31 mouse cellular contexts compared by ENCODE assay signal in the genomic region with DNA sequence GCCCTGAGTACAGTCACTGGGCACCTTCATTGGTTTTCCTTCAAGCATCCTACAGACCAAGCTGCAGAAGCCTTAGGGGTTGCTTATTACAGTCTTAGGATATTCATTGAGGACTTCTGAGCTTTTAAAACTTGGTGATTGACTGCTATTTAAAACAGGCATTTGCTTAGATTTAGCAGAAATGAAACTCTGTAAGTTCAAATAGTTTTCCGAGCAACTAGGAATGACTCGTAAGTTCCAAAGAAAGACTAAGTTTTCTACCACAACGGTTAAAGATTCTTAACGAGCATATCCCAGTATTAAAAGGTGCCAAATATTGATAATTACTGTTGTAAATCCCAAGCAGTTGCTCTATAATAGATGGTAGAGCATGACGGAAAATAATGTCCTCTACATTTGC.
"Had no signal": no experiment of that assay in that cellular context is flagged by ENCODE, and none has a peak within 500 bp of the region (broad histone marks: within the 10 kb centered on the region; RNA-seq: fewer than 3 reads in every experiment).

No protein-coding gene starts in this region.

- DNase-seq: heart, postnatal 10 days; heart, postnatal 14 days; heart, postnatal 36 days; heart, postnatal 4 days; kidney, adult 11 months; kidney, adult 18-20 months; kidney, adult 2 months; kidney, adult 8-10 months; kidney, adult 9 months; kidney, postnatal 10 days; kidney, postnatal 14 days; kidney, postnatal 36 days; kidney, postnatal 4 days; layer of hippocampus, adult 9-11 months; layer of hippocampus, postnatal 36 days had no signal

- H3K4me2 ChIP-seq: heart, embryonic 11.5 days; heart, embryonic 12.5 days; heart, embryonic 13.5 days; heart, embryonic 15.5 days; hindbrain, embryonic 12.5 days; hindbrain, embryonic 13.5 days; hindbrain, embryonic 14.5 days; hindbrain, embryonic 15.5 days; intestine, embryonic 15.5 days; kidney, embryonic 15.5 days had no signal

- H3K9me3 ChIP-seq: heart, embryonic 10.5 days; heart, embryonic 13.5 days; heart, embryonic 15.5 days; hindbrain, embryonic 10.5 days; hindbrain, embryonic 12.5 days; hindbrain, embryonic 13.5 days; hindbrain, embryonic 15.5 days; intestine, embryonic 15.5 days; kidney, embryonic 15.5 days had no signal

- H3K27me3 ChIP-seq: heart, embryonic 12.5 days; heart, embryonic 13.5 days; heart, embryonic 15.5 days; hindbrain, embryonic 12.5 days; hindbrain, embryonic 13.5 days; hindbrain, embryonic 15.5 days; intestine, embryonic 15.5 days; kidney, embryonic 15.5 days had no signal

- H3K9ac ChIP-seq: heart, embryonic 12.5 days; heart, embryonic 13.5 days; heart, embryonic 15.5 days; hindbrain, embryonic 12.5 days; hindbrain, embryonic 13.5 days; hindbrain, embryonic 14.5 days; hindbrain, embryonic 15.5 days; intestine, embryonic 15.5 days; kidney, embryonic 15.5 days had no signal

- H3K36me3 ChIP-seq: heart, embryonic 10.5 days; heart, embryonic 12.5 days; heart, embryonic 13.5 days; heart, embryonic 15.5 days; hindbrain, embryonic 10.5 days; hindbrain, embryonic 12.5 days; hindbrain, embryonic 13.5 days; hindbrain, embryonic 15.5 days; intestine, embryonic 15.5 days; kidney, embryonic 15.5 days had no signal

- H3K27ac ChIP-seq: heart, embryonic 10.5 days; heart, embryonic 13.5 days; heart, embryonic 15.5 days; hindbrain, embryonic 10.5 days; hindbrain, embryonic 12.5 days; hindbrain, embryonic 13.5 days; hindbrain, embryonic 14.5 days; hindbrain, embryonic 15.5 days; hindbrain, postnatal 0 days; intestine, embryonic 15.5 days; kidney, embryonic 15.5 days; kidney, postnatal 0 days; layer of hippocampus, adult 2 months; left cerebral cortex, adult 2 months had no signal

- H3K4me3 ChIP-seq: heart, embryonic 10.5 days; heart, embryonic 12.5 days; heart, embryonic 13.5 days; heart, embryonic 15.5 days; hindbrain, embryonic 10.5 days; hindbrain, embryonic 12.5 days; hindbrain, embryonic 13.5 days; hindbrain, embryonic 15.5 days; intestine, embryonic 15.5 days; kidney, embryonic 15.5 days; layer of hippocampus, adult 2 months; left cerebral cortex, adult 2 months had no signal

- H3K4me1 ChIP-seq: heart, embryonic 13.5 days; heart, embryonic 15.5 days; hindbrain, embryonic 15.5 days; intestine, embryonic 15.5 days; kidney, embryonic 15.5 days had no signal
